Comparison of ENCODE assay signal across 9 mouse cellular contexts in the genomic region with DNA sequence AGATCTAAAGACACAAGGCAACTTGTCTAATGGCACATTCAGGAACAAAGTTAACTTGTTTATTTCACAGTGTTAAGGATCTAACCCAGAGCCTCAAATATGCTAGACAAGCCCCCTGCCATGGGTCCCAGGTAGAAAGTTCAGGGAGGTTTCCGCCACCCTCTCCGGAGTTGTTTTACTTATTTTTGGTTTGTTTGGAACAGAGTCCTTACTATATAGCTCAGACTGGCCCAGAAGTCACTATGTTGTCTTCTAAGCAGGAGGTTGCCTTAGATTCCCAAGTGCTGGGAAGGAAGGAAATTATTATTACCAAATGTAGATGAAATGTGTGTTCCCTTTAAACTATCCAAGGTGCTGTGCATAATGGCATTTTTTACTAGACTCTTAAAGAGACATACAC. TPM values are rescaled to one million over a fixed set of nuclear protein-coding genes. Genes with fewer than 3 reads are reported as not detected.
DNase-seq lines count a peak whose midpoint lies in the region; ATAC-seq and TF ChIP-seq lines count a peak whose summit lies in the region.
"Had no signal": no experiment of that assay in that cellular context is flagged by ENCODE, and none has a peak within 500 bp of the region (broad histone marks: within the 10 kb centered on the region; RNA-seq: fewer than 3 reads in every experiment).

No protein-coding gene starts in this region.

- WGBS in heart, embryonic 16.5 days = 70% methylated on average over 2 of the region's 2 CpGs
- WGBS in macrophage (ENCODE audit: missing documents) = 57% methylated on average over 2 of the region's 2 CpGs

- TF ChIP-seq POLR2A in ES-Bruce4 (IDR thresholded peaks at IDR 0.05; ENCODE audit: insufficient read depth, low read length) = no peak

- no peak overlapping the region for H3K4me3 ChIP-seq in ES-Bruce4 (ENCODE audit: low read depth, low read length)
- peak overlapping the region; percentile 30 for H3K4me3 ChIP-seq in heart, embryonic 16.5 days (ENCODE audit: low read length)
- peak overlapping the region; percentile 41 for H3K4me3 ChIP-seq in macrophage (ENCODE audit: inconsistent target)

- peaks cover 100% of the 10 kb centered on the region for H3K79me2 ChIP-seq in macrophage (ENCODE audit: inconsistent target)

- H3K4me2 ChIP-seq in heart, embryonic 16.5 days (ENCODE audit: low read depth, low read length) = peak overlapping the region; percentile 54

- no peaks in the 10 kb centered on the region for H3K36me3 ChIP-seq in ES-Bruce4 (ENCODE audit: control insufficient read depth, insufficient read depth, low read length, poor library complexity, severe bottlenecking)
- no peaks in the 10 kb centered on the region for H3K36me3 ChIP-seq in heart, embryonic 16.5 days (ENCODE audit: control insufficient read depth, insufficient read depth)
- no peaks in the 10 kb centered on the region for H3K36me3 ChIP-seq in macrophage (ENCODE audit: inconsistent target)

- DNase-seq in heart, adult 11 months = peak; percentile 79
- no peak for DNase-seq in heart, postnatal 4 days
- DNase-seq in frontal cortex, adult 2 months (ENCODE audit: extremely low spot score in 1 of 2, low spot score in 1 of 2) = no peak
- no peak for DNase-seq in ovary, postnatal 14 days (ENCODE audit: low spot score)
- DNase-seq: cerebellum, adult 9-11 months had no signal

- no peak for TF ChIP-seq CTCF in ES-Bruce4 (IDR thresholded peaks at IDR 0.05; ENCODE audit: low read depth, low read length)

- H3K27me3 ChIP-seq in ES-Bruce4 (ENCODE audit: control insufficient read depth, insufficient read depth, low read length, poor library complexity, severe bottlenecking) = no peaks in the 10 kb centered on the region
- no peaks in the 10 kb centered on the region for H3K27me3 ChIP-seq in heart, embryonic 16.5 days (ENCODE audit: control insufficient read depth, insufficient read depth, low read length)

- no peak for TF ChIP-seq EP300 in ES-Bruce4 (IDR thresholded peaks at IDR 0.05; ENCODE audit: insufficient read depth, low read depth, low read length)

- H3K4me1 ChIP-seq in ES-Bruce4 (ENCODE audit: control insufficient read depth, insufficient read depth, low read length) = no peaks in the 10 kb centered on the region
- peaks cover 9% of the 10 kb centered on the region for H3K4me1 ChIP-seq in heart, embryonic 16.5 days (ENCODE audit: control insufficient read depth, insufficient read depth, low read length)

- no peak for ATAC-seq in heart, embryonic 16.5 days (replicated peaks; ENCODE audit: extremely low read depth, insufficient read depth, low FRiP score)
- ATAC-seq in granulocyte monocyte progenitor cell, adult 5-6 weeks (replicated peaks; ENCODE audit: poor library complexity, severe bottlenecking) = no peak

- peak overlapping the region; percentile 75 for H3K9ac ChIP-seq in ES-Bruce4 (ENCODE audit: low read depth, poor library complexity, severe bottlenecking)
- H3K9ac ChIP-seq in heart, embryonic 16.5 days (ENCODE audit: low read length) = peak overlapping the region; percentile 55

- H3K9me3 ChIP-seq in ES-Bruce4 (replicated peaks; ENCODE audit: control insufficient read depth, insufficient read depth, low read length, poor library complexity, severe bottlenecking) = no peaks in the 10 kb centered on the region
- no peaks in the 10 kb centered on the region for H3K9me3 ChIP-seq in heart, embryonic 16.5 days (replicated peaks; ENCODE audit: control insufficient read depth, low read length)

- H3K27ac ChIP-seq in ES-Bruce4 (ENCODE audit: insufficient read depth, low read length) (no peak overlapping the region), macrophage (peak overlapping the region; percentile 16)
- peak overlapping the region; percentile 27; the same call in 1 of the 2 replicates for H3K27ac ChIP-seq in heart, embryonic 16.5 days (ENCODE audit: low read length)

RNA-seq across cellular contexts. Expression of gene Zfand6, which starts 9.7 kb away (rescaled TPM):
- 10 to 100 TPM; 95.1 to 96.2 TPM for total RNA-seq in heart, postnatal 4 days (2021)
- 153 and 155 TPM in 2 replicates for polyA plus RNA-seq in ES-Bruce4 (2011; ENCODE audit: insufficient read depth, insufficient read length, low read depth, missing spikeins)
- polyA plus RNA-seq in heart, embryonic 16.5 days (2015; fragmentation: Nextera tagmentation; extraction: Ambion mirVana) = 142 and 153 TPM in 2 replicates
- total RNA-seq in macrophage (2018; cell fraction: chromatin; rRNA removed) = 100 to 1,000 TPM; 128 to 258 (median 201) TPM
- total RNA-seq in macrophage (2018; cell fraction: cytosol; rRNA removed) = 10 to 100 TPM; 51.3 to 94.8 (median 82.6) TPM
- 100 to 1,000 TPM; 128 to 273 (median 176) TPM for total RNA-seq in macrophage (2018; cell fraction: nucleus; rRNA removed)
- 74.4 to 111 TPM (median 77.4 TPM) in 3 replicates for polyA plus RNA-seq in macrophage (2018)
- polyA plus RNA-seq in frontal cortex, adult 2 months (2012; rRNA removed) = 83.8 and 111 TPM in 2 replicates
- total RNA-seq in granulocyte monocyte progenitor cell, adult 5-6 weeks (2014; fragmentation: Nextera tagmentation) = 54.8 and 68.8 TPM in 2 replicates
- total RNA-seq in granulocyte monocyte progenitor cell, adult 5-6 weeks (2017) = 50.8 and 70.7 TPM in 2 replicates
